Mouse (Mus musculus) heart, embryonic 11.5 days (tissue): ENCODE data around the gene Atad1. TPM values are rescaled to one million over a fixed set of nuclear protein-coding genes. Genes with fewer than 3 reads are reported as not detected.

ENCODE experiments used
- ATAC-seq: fragments of 200-750 bp; cut with Nextera tagmentation; replicated peaks from 2 replicates; pipeline ENCODE4 v1.8.0; 2017; ENCODE audit warnings: moderate library complexity; ENCODE audit not compliant: insufficient number of reproducible peaks, low FRiP score, low TSS enrichment
- H3K27ac ChIP-seq: fragments of 300-500 bp; sonication (generic); 2 replicates; pipeline ENCODE4 v1.5.1; 2014; ENCODE audit warnings: mild to moderate bottlenecking, low read depth, low read length
- H3K27me3 ChIP-seq: fragments of 300-500 bp; sonication (generic); 2 replicates; pipeline ENCODE4 v1.6.1; 2014; ENCODE audit warnings: mild to moderate bottlenecking, low read length, mixed read lengths; ENCODE audit not compliant: control insufficient read depth, insufficient read depth
- H3K36me3 ChIP-seq: fragments of 300-500 bp; sonication (generic); 2 replicates; pipeline ENCODE4 v1.6.1; 2014; ENCODE audit warnings: mild to moderate bottlenecking, low read length, moderate library complexity, mixed read lengths; ENCODE audit not compliant: control insufficient read depth, insufficient read depth
- H3K4me1 ChIP-seq: fragments of 300-500 bp; sonication (generic); 2 replicates; pipeline ENCODE4 v1.6.1; 2014; ENCODE audit warnings: low read length; ENCODE audit not compliant: control insufficient read depth, insufficient read depth
- H3K4me2 ChIP-seq: fragments of 300-500 bp; sonication (generic); 2 replicates; pipeline ENCODE4 v1.6.1; 2014; ENCODE audit warnings: mild to moderate bottlenecking, moderate library complexity
- H3K4me3 ChIP-seq: fragments of 300-500 bp; sonication (generic); 2 replicates; pipeline ENCODE4 v1.5.1; 2014; ENCODE audit warnings: low read depth, low read length
- H3K9ac ChIP-seq: fragments of 300-500 bp; sonication (generic); 2 replicates; pipeline ENCODE4 v1.6.1; 2014; ENCODE audit warnings: mild to moderate bottlenecking, low read depth, low read length, moderate library complexity
- H3K9me3 ChIP-seq: fragments of 300-500 bp; sonication (generic); replicated peaks from 2 replicates; pipeline ENCODE4 v1.6.1; 2016; ENCODE audit warnings: low read length; ENCODE audit not compliant: control insufficient read depth
- WGBS: fragments of 180-500 bp; shearing (Covaris S2); extraction: QIAGEN DNeasy Blood & Tissue Kit; methylation state at CpG from one replicate; pipeline ENCODE4 v1.1.7; 2014; ENCODE audit not compliant: insufficient replicate concordance; 5-methylcytosine and 5-hydroxymethylcytosine counted together
- polyA plus RNA-seq: library from polyadenylated mRNA; unstranded; fragments of >200 nt; fragmentation: Nextera tagmentation; extraction: Ambion mirVana; gene quantifications from 2 replicates; pipeline ENCODE4 v1.2.1, GENCODE M21; 2014

Atad1 gene
- polyA plus RNA-seq, 1 experiment from 2014 or later, result 60.1 TPM

GRCm38 (mm10) chr19:32759357-32760024 is 19.9 kb upstream of the Atad1 start:
- peak overlapping the region; percentile 97 for H3K4me2 ChIP-seq
- no peaks in the 10 kb centered on the region for H3K9me3 ChIP-seq
- peak overlapping the region; percentile 95 for H3K4me3 ChIP-seq
- no peak for ATAC-seq
- no peak overlapping the region for H3K27ac ChIP-seq
- 4% methylated on average over 8 of the region's 8 CpGs for WGBS
- H3K9ac ChIP-seq, result peak overlapping the region; percentile 64
- H3K27me3 ChIP-seq, result no peaks in the 10 kb centered on the region
- H3K4me1 ChIP-seq, result peaks cover 12% of the 10 kb centered on the region; the same call in 1 of the 2 replicates
- no peaks in the 10 kb centered on the region for H3K36me3 ChIP-seq

- H3K27me3 ChIP-seq, result no peaks in the 10 kb centered on the region
- H3K27ac ChIP-seq, result 0 out of 2 replicates have a peak overlapping the region, but pooled peaks have one; percentile 97
- no peaks in the 10 kb centered on the region for H3K9me3 ChIP-seq
- H3K9ac ChIP-seq, result peak overlapping the region; percentile 97
- no peaks in the 10 kb centered on the region for H3K36me3 ChIP-seq
- H3K4me1 ChIP-seq, result peaks cover 12% of the 10 kb centered on the region; the same call in 1 of the 2 replicates
- H3K4me3 ChIP-seq, result peak overlapping the region; percentile 95
- ATAC-seq, result no peak
- peak overlapping the region; percentile 97 for H3K4me2 ChIP-seq
- WGBS, result 1% methylated on average over 11 of the region's 11 CpGs
Observed at GRCm38 (mm10) chr19:32758793-32759161, 19.2 kb upstream of the Atad1 start.

- Histone ChIP-seq H3K27me3 (no peaks in the 10 kb centered on the region), H3K36me3 (no peaks in the 10 kb centered on the region), H3K27ac (peak overlapping the region; percentile 97), H3K4me1 (peaks cover 12% of the 10 kb centered on the region; the same call in 1 of the 2 replicates), H3K4me3 (peak overlapping the region; percentile 95), H3K9ac (peak overlapping the region; percentile 97), H3K9me3 (no peaks in the 10 kb centered on the region), H3K4me2 (peak overlapping the region; percentile 97)
- no peak; the same call in 1 of the 2 replicates for ATAC-seq
- under 1% methylated on average over 45 of the region's 69 CpGs for WGBS
Observed at GRCm38 (mm10) chr19:32757831-32758792, 18.5 kb upstream of the Atad1 start.

GRCm38 (mm10) chr19:32756900-32757725 is 17.5 kb upstream of the Atad1 start, which contains the start of gene Pten:
Gene Pten, plus strand, starts transcription at chr19:32757497.
- H3K27ac ChIP-seq, result peak within 1 kb of the TSS; percentile 97
- WGBS, result under 1% methylated on average over 69 of the region's 77 CpGs
- no peaks in the 10 kb centered on the region for H3K9me3 ChIP-seq
- no peaks in the 10 kb centered on the region for H3K36me3 ChIP-seq
- peak; percentile 86 for ATAC-seq
- H3K4me2 ChIP-seq, result peak within 1 kb of the TSS; percentile 97
- H3K4me1 ChIP-seq, result peaks cover 12% of the 10 kb centered on the region; the same call in 1 of the 2 replicates
- H3K27me3 ChIP-seq, result no peaks in the 10 kb centered on the region
- peak within 1 kb of the TSS; percentile 95 for H3K4me3 ChIP-seq
- peak within 1 kb of the TSS; percentile 97 for H3K9ac ChIP-seq

- peaks cover 12% of the 10 kb centered on the region; the same call in 1 of the 2 replicates for H3K4me1 ChIP-seq
Observed at GRCm38 (mm10) chr19:32756636-32756899, 17.0 kb upstream of the Atad1 start.

GRCm38 (mm10) chr19:32755792-32756635 is 16.4 kb upstream of the Atad1 start:
- Histone ChIP-seq H3K27me3 (no peaks in the 10 kb centered on the region), H3K9ac (peak overlapping the region; percentile 82), H3K4me2 (peak overlapping the region; percentile 97), H3K9me3 (no peaks in the 10 kb centered on the region), H3K27ac (peak overlapping the region; percentile 97), H3K4me1 (peaks cover 12% of the 10 kb centered on the region; the same call in 1 of the 2 replicates), H3K4me3 (peak overlapping the region; percentile 95), H3K36me3 (no peaks in the 10 kb centered on the region)
- ATAC-seq, result peak; percentile 76
- under 1% methylated on average over 53 of the region's 53 CpGs for WGBS

More at GRCm38 (mm10) chr19:32756636-32756899, 17.0 kb upstream of the Atad1 start:
- no peaks in the 10 kb centered on the region for H3K9me3 ChIP-seq
- peak; percentile 51 for ATAC-seq
- peak overlapping the region; percentile 97 for H3K27ac ChIP-seq
- peak overlapping the region; percentile 82 for H3K9ac ChIP-seq
- no peaks in the 10 kb centered on the region for H3K36me3 ChIP-seq
- peak overlapping the region; percentile 95 for H3K4me3 ChIP-seq
- under 1% methylated on average over 14 of the region's 14 CpGs for WGBS
- H3K27me3 ChIP-seq, result no peaks in the 10 kb centered on the region
- peak overlapping the region; percentile 97 for H3K4me2 ChIP-seq

- Histone ChIP-seq H3K36me3 (no peaks in the 10 kb centered on the region), H3K9me3 (no peaks in the 10 kb centered on the region), H3K4me3 (peak overlapping the region; percentile 95), H3K4me2 (peak overlapping the region; percentile 97), H3K9ac (peak overlapping the region; percentile 82), H3K4me1 (peaks cover 7% of the 10 kb centered on the region; the same call in 1 of the 2 replicates), H3K27me3 (no peaks in the 10 kb centered on the region), H3K27ac (peak overlapping the region; percentile 97)
- no peak for ATAC-seq
- WGBS, result 5% methylated on average over 12 of the region's 12 CpGs
Observed at GRCm38 (mm10) chr19:32755104-32755791, 15.7 kb upstream of the Atad1 start.
